ENCODE assay signal across 15 mouse cellular contexts in genomic region chr5:25612036-25612705, GRCm38 (mm10).
DNase-seq lines count a peak whose midpoint lies in the region; ATAC-seq and TF ChIP-seq lines count a peak whose summit lies in the region.
"Had no signal": no experiment of that assay in that cellular context is flagged by ENCODE, and none has a peak within 500 bp of the region (broad histone marks: within the 10 kb centered on the region; RNA-seq: fewer than 3 reads in every experiment).

No protein-coding gene starts in this region.

- no peak for ATAC-seq in heart, embryonic 12.5 days (ENCODE audit: insufficient number of reproducible peaks, low FRiP score)

- no peak overlapping the region for H3K4me2 ChIP-seq in heart, embryonic 12.5 days
- H3K4me2 ChIP-seq: liver, embryonic 15.5 days had no signal

- no peaks in the 10 kb centered on the region for H3K9me3 ChIP-seq in heart, embryonic 12.5 days (replicated peaks)
- H3K9me3 ChIP-seq: liver, embryonic 15.5 days had no signal

- H3K36me3 ChIP-seq in heart, embryonic 12.5 days, result no peaks in the 10 kb centered on the region
- H3K36me3 ChIP-seq: liver, embryonic 15.5 days had no signal

- no peak overlapping the region for H3K9ac ChIP-seq in heart, embryonic 12.5 days
- H3K9ac ChIP-seq: liver, embryonic 15.5 days had no signal

- H3K4me1 ChIP-seq in cerebellum, adult 2 months (ENCODE audit: control insufficient read depth, insufficient read depth, low read length), result peaks cover 9% of the 10 kb centered on the region
- no peaks in the 10 kb centered on the region for H3K4me1 ChIP-seq in heart, embryonic 12.5 days (replicated peaks)
- H3K4me1 ChIP-seq: liver, embryonic 15.5 days had no signal

- 42% methylated on average over 9 of the region's 9 CpGs for WGBS in cerebellum, adult 2 months
- WGBS in heart, embryonic 12.5 days, result 83% methylated on average over 9 of the region's 9 CpGs

- no peak for TF ChIP-seq POLR2A in cerebellum, adult 2 months (IDR thresholded peaks at IDR 0.05; ENCODE audit: borderline replicate concordance, insufficient read depth, low read length)

- no peaks in the 10 kb centered on the region for H3K27me3 ChIP-seq in cerebellum, adult 2 months (ENCODE audit: control insufficient read depth, insufficient read depth, low read length)
- no peaks in the 10 kb centered on the region for H3K27me3 ChIP-seq in heart, embryonic 12.5 days (replicated peaks)
- H3K27me3 ChIP-seq: liver, embryonic 15.5 days had no signal

- TF ChIP-seq CTCF in cerebellum, adult 2 months (IDR thresholded peaks at IDR 0.05; ENCODE audit: borderline replicate concordance, insufficient read depth, low read depth, low read length), result no peak

- peak; percentile 26 to 40 for DNase-seq in cerebellum, adult 2 months
- no peak for DNase-seq in cerebellum, adult 8-10 months
- peak; percentile 10 to 47 for DNase-seq in frontal cortex, adult 2 months (ENCODE audit: extremely low spot score in 1 of 2, low spot score in 1 of 2)
- no peak for DNase-seq in frontal cortex, postnatal 25 days (ENCODE audit: low spot score in 2 of 2)
- DNase-seq in Muller cell, postnatal 12 days (ENCODE audit: inconsistent ontology term), result peak; percentile 12
- DNase-seq in layer of hippocampus, postnatal 36 days, result peak; percentile 21 to 32
- DNase-seq in urinary bladder, postnatal 4 days (ENCODE audit: low spot score in 2 of 2), result no peak
- DNase-seq: adrenal gland, postnatal 14 days; cerebellum, adult 11 months; heart, adult 2 months; kidney, adult 11 months; kidney, postnatal 36 days; lung, postnatal 4 days had no signal

- no peak overlapping the region for H3K4me3 ChIP-seq in cerebellum, adult 2 months (replicated peaks; ENCODE audit: insufficient read depth, low read depth, low read length)
- no peak overlapping the region for H3K4me3 ChIP-seq in heart, embryonic 12.5 days
- H3K4me3 ChIP-seq: heart, adult 2 months; liver, embryonic 15.5 days had no signal

- no peak overlapping the region for H3K27ac ChIP-seq in cerebellum, adult 2 months (ENCODE audit: insufficient read depth, low read length)
- no peak overlapping the region for H3K27ac ChIP-seq in heart, embryonic 12.5 days (ENCODE audit: poor library complexity, severe bottlenecking)
- H3K27ac ChIP-seq: heart, adult 2 months; liver, embryonic 15.5 days had no signal

Comparison
In these comparisons a context has a peak if more than half of its experiments do, and no peak if none do; other contexts are left out.
1. DNase-seq: peak in cerebellum, adult 2 months (2 of 2), frontal cortex, adult 2 months (2 of 2), Muller cell, postnatal 12 days (single experiment) and layer of hippocampus, postnatal 36 days (2 of 2); none in cerebellum, adult 8-10 months (single experiment), frontal cortex, postnatal 25 days (0 of 2) and urinary bladder, postnatal 4 days (0 of 2).